ENCODE assay signal across 2 mouse cellular contexts in the genomic region with DNA sequence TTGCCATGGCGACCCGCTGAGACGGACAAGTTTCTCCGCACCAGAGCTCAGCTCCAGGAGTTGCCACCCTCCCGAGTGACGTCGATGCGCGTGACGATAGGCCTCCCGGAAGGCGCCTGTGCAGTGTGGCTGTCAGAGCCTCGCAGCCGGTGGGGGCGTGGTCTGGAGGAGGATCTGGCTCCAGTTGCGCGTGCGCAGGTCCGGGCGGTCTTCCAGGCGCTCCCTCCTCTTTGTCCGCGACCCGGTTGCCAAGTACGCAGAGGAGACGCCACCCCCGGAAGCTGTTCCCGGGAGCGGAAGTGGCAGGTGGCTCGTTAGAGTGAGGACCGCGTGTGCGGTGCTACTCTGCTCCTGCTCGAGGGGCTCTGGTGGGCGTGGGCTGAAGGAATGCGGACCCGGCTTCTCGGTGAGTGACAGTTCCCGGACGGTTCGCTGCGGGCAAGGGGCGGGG.
A peak's percentile ranks its signal among the peaks of the same experiment; 100 is the strongest.
TF ChIP-seq lines count a peak whose summit lies in the region.

No protein-coding gene starts in this region.

TF ChIP-seq in C2C12, 6 proteins besides CTCF, POLR2A, EP300 and RAD21 (continued from another document):
- TF ChIP-seq MAX (IDR thresholded peaks at IDR 0.05), result peak; percentile 90
- peak; percentile 18 for TF ChIP-seq MYOD1 (IDR thresholded peaks at IDR 0.05; ENCODE audit: control insufficient read depth, insufficient read length, low read depth)

TF ChIP-seq in myocyte, 11 proteins besides CTCF, POLR2A, EP300 and RAD21 (continued from another document):
- TF ChIP-seq E2F4 (IDR thresholded peaks at IDR 0.05; ENCODE audit: insufficient read depth) (no peak), CEBPB (IDR thresholded peaks at IDR 0.05; ENCODE audit: insufficient read depth, poor library complexity, severe bottlenecking) (no peak), SRF (IDR thresholded peaks at IDR 0.05; ENCODE audit: control insufficient read depth, insufficient read length, low read depth) (no peak), POLR2AphosphoS2 (IDR thresholded peaks at IDR 0.05; ENCODE audit: insufficient read length, low read depth) (peak; percentile 81), TCF12 (IDR thresholded peaks at IDR 0.05; ENCODE audit: insufficient read depth, poor library complexity, severe bottlenecking) (no peak), MYOD1 (IDR thresholded peaks at IDR 0.05; ENCODE audit: control insufficient read depth in 1 of 3, insufficient read length in 2 of 3, low read depth in 2 of 3) (peak in 2 of 3 experiments; percentile 32 to 54), USF1 (IDR thresholded peaks at IDR 0.05; ENCODE audit: low read depth) (no peak), MYOG (IDR thresholded peaks at IDR 0.05; ENCODE audit: control insufficient read depth in 1 of 3, insufficient read depth in 1 of 3, insufficient read length in 2 of 3, low read depth in 2 of 3) (peak in 2 of 3 experiments; percentile 13 to 38)
